Mouse (Mus musculus): ENCODE results near the gene Alox8. TPM values are rescaled to one million over a fixed set of nuclear protein-coding genes. Genes with fewer than 3 reads are reported as not detected.

Gene Alox8
- polyA plus RNA-seq, 1 experiment from 2014 or later: 0.10 TPM

DNA sequence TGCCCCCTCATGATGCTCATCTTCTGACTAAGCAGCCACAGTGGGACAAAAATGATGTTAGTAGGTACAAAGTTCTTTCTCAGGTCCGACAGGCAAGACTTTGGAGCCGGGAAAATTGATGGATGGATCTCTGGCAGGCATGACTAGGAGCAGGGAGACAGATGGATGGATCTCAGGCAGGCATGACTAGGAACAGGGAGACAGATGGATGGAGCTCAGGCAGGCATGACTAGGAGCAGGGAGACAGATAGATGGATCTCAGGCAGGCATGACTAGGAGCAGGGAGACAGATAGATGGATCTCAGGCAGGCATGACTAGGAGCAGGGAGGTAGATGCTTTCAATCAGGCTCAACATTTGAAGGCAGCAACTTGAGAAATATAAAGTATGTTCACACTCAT lies 13.8 kb upstream of the Alox8 start:
- Histone ChIP-seq H3K9me3 (no peaks in the 10 kb centered on the region), H3K27ac (no peak overlapping the region), H3K27me3 (ENCODE audit: poor library complexity, severe bottlenecking) (no peaks in the 10 kb centered on the region), H3K4me1 (no peaks in the 10 kb centered on the region), H3K36me3 (replicated peaks) (no peaks in the 10 kb centered on the region), H3K4me3 (no peak overlapping the region)
- WGBS: 67% methylated on average over 2 of the region's 2 CpGs
- DNase-seq (ENCODE audit: extremely low spot score, low spot score): no peak

DNA sequence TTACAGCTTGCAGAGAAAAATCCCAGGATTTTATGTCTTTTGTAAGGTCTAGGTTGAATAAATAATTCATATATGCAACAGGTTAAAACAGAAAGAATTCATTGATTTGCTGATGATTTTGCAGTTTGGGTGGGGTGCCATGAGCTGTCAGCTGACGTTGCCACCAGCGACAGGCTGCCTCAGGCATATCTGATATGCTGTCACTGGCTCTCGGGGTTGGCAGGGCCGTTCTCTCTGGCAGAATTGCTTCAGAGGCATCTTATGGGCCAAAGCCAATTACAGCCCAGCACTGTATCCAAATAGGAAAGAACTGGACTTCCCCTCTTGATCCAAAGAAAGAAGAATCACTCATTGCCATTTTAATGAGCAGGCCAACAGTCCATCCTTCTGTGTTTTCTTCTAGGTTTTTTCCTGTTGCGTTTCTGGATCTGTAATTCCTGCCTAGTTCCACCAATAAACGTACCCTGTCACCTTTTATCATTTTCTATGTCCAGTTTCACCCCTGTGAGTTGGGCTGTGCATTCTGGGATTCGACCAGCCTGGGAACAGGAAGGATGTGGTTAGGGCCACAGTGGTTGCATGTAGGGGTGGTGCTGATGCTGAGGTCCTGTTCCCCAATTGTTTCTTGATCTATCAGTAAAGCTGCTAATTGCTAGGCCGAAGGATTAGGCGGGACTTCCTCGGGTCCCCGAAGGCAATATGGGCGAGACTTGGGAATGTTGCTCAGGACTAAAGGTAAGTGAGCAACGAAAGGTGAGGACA lies 5.0 kb upstream of the Alox8 start:
- Histone ChIP-seq H3K27me3 (ENCODE audit: poor library complexity, severe bottlenecking) (peaks cover 17% of the 10 kb centered on the region), H3K4me1 (peaks cover under 1% of the 10 kb centered on the region), H3K27ac (no peak overlapping the region), H3K36me3 (replicated peaks) (no peaks in the 10 kb centered on the region), H3K9me3 (no peaks in the 10 kb centered on the region), H3K4me3 (no peak overlapping the region)
- WGBS: 84% methylated on average over 13 of the region's 13 CpGs
- no peak for DNase-seq (ENCODE audit: extremely low spot score, low spot score)

DNA sequence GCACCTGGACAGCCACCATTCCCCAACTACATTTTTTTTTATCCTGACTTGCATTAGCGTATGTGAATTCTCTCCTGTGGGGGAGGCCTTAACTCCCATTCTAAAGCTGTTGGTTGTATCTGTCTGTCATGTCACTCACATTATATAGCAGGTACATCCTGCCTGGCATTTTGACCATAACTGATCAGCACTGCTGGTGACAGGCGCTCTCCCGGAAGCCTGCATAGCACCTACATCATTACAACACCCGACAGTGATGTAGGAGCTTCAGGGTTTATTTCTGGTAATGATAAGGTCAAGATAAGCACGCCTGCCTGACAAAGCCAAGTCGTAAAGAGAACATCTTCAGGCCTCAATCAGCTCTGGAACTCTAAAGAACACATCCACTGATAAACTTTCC lies 2.6 kb upstream of the Alox8 start:
- no peak for DNase-seq (ENCODE audit: extremely low spot score, low spot score)
- Histone ChIP-seq H3K4me3 (no peak overlapping the region), H3K27ac (no peak overlapping the region), H3K27me3 (ENCODE audit: poor library complexity, severe bottlenecking) (peaks cover 36% of the 10 kb centered on the region), H3K36me3 (replicated peaks) (no peaks in the 10 kb centered on the region), H3K9me3 (no peaks in the 10 kb centered on the region), H3K4me1 (peaks cover 11% of the 10 kb centered on the region)
- 80% methylated on average over 6 of the region's 6 CpGs for WGBS

DNA sequence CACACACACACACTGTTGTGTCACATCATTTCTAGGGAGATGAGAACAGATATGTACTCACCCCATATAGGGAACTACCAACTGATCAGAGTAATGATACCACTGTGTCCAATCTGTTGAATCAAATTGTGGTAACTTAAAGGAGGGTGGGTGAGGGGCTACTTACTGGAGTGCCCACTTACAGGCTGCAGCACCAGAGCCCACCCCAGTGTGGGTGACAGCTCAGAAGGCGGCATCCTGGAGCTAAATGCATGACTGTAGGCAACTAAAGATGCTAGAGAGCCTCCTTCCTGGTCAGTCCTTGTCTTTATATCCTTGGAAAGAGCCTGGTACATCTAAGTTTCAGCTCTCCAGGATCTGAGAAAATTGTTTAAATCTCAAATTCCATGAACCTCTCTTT lies 1.6 kb upstream of the Alox8 start:
- no peak overlapping the region for H3K4me3 ChIP-seq
- no peaks in the 10 kb centered on the region for H3K9me3 ChIP-seq
- WGBS: 82% methylated on average over 1 of the region's 1 CpGs
- no peaks in the 10 kb centered on the region for H3K36me3 ChIP-seq (replicated peaks)
- H3K27me3 ChIP-seq (ENCODE audit: poor library complexity, severe bottlenecking): peaks cover 36% of the 10 kb centered on the region
- no peak overlapping the region for H3K27ac ChIP-seq
- no peak for DNase-seq (ENCODE audit: extremely low spot score, low spot score)
- peaks cover 11% of the 10 kb centered on the region for H3K4me1 ChIP-seq

DNA sequence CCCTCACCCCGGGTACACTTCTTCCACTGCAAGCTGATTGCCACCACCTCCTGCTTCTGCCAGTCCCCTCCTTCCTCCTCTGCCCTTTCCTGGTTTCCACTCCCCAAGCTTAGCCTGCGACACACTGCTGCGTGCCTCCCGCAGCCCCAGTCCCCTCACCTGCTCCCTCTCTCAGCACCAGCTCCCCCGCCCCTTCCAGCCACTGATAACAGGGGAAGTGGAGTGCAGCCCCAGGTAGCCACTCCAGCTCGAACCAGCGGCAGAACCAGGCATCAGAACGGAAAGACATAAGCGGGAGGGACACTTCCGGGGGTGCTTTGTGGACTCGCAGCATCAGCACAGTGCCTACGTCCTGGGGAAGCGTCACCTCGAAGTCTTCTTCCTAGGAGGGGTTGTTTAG lies 449 bp downstream of the Alox8 start:
- Histone ChIP-seq H3K4me3 (peak overlapping the region; percentile 42), H3K4me1 (peaks cover 11% of the 10 kb centered on the region)
- WGBS: under 1% methylated on average over 14 of the region's 14 CpGs

GRCm38 (mm10) chr11:69196766-69197165 lies 877 bp downstream of the Alox8 start:
- 12% methylated on average over 5 of the region's 5 CpGs for WGBS
- Histone ChIP-seq H3K27ac (no peak overlapping the region), H3K4me3 (peak overlapping the region; percentile 42), H3K27me3 (ENCODE audit: poor library complexity, severe bottlenecking) (peaks cover 36% of the 10 kb centered on the region), H3K9me3 (no peaks in the 10 kb centered on the region), H3K36me3 (replicated peaks) (no peaks in the 10 kb centered on the region), H3K4me1 (peaks cover 11% of the 10 kb centered on the region)
- no peak for DNase-seq (ENCODE audit: extremely low spot score, low spot score)

More for the DNA sequence above, 449 bp downstream of the Alox8 start:
- Histone ChIP-seq H3K27me3 (ENCODE audit: poor library complexity, severe bottlenecking) (peaks cover 36% of the 10 kb centered on the region), H3K36me3 (replicated peaks) (no peaks in the 10 kb centered on the region), H3K27ac (no peak overlapping the region), H3K9me3 (no peaks in the 10 kb centered on the region)
- DNase-seq (ENCODE audit: extremely low spot score, low spot score): no peak

GRCm38 (mm10) chr11:69192840-69193239 lies 4.8 kb downstream of the Alox8 start:
- Histone ChIP-seq H3K27ac (no peak overlapping the region), H3K27me3 (ENCODE audit: poor library complexity, severe bottlenecking) (peaks cover 25% of the 10 kb centered on the region), H3K9me3 (no peaks in the 10 kb centered on the region), H3K36me3 (replicated peaks) (no peaks in the 10 kb centered on the region), H3K4me1 (peaks cover 11% of the 10 kb centered on the region), H3K4me3 (no peak overlapping the region)
- peak; percentile 39 for DNase-seq (ENCODE audit: extremely low spot score, low spot score)
- WGBS: 6% methylated on average over 1 of the region's 1 CpGs

DNA sequence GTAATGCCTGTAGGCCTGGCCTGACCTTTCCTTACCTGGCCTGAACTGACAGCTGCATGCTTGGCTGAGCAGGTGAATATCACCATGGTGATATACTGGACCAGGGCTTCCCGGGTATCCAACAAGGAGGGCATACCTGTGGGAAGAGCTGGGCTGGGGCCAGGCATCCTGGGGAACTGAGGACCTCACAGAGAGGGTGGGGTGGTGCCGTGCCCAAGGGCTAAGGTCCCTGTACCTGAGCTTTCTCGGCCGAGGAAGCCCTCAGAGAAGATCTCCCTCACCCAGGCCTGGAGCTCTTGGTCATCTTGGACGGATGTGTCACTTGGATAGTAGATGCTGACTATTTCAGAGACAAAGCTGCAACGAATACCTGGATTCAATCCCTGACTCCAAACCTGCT lies 11.7 kb downstream of the Alox8 start:
- no peak for DNase-seq (ENCODE audit: extremely low spot score, low spot score)

GRCm38 (mm10) chr11:69185031-69185430 lies 12.6 kb downstream of the Alox8 start:
- H3K27ac ChIP-seq: no peak overlapping the region
- no peak for DNase-seq (ENCODE audit: extremely low spot score, low spot score)
- H3K4me3 ChIP-seq: no peak overlapping the region
- WGBS: 91% methylated on average over 5 of the region's 5 CpGs
- H3K36me3 ChIP-seq (replicated peaks): no peaks in the 10 kb centered on the region
- H3K9me3 ChIP-seq: no peaks in the 10 kb centered on the region
- no peaks in the 10 kb centered on the region for H3K27me3 ChIP-seq (ENCODE audit: poor library complexity, severe bottlenecking)
- 0 out of 2 replicates have a peak, but pooled peaks cover 3% of the 10 kb centered on the region for H3K4me1 ChIP-seq

More for the DNA sequence above, 11.7 kb downstream of the Alox8 start:
- H3K4me1 ChIP-seq: 0 out of 2 replicates have a peak, but pooled peaks cover 3% of the 10 kb centered on the region
- H3K4me3 ChIP-seq: no peak overlapping the region
- no peak overlapping the region for H3K27ac ChIP-seq
- 86% methylated on average over 6 of the region's 6 CpGs for WGBS
- H3K36me3 ChIP-seq (replicated peaks): no peaks in the 10 kb centered on the region
- H3K9me3 ChIP-seq: no peaks in the 10 kb centered on the region
- no peaks in the 10 kb centered on the region for H3K27me3 ChIP-seq (ENCODE audit: poor library complexity, severe bottlenecking)

DNA sequence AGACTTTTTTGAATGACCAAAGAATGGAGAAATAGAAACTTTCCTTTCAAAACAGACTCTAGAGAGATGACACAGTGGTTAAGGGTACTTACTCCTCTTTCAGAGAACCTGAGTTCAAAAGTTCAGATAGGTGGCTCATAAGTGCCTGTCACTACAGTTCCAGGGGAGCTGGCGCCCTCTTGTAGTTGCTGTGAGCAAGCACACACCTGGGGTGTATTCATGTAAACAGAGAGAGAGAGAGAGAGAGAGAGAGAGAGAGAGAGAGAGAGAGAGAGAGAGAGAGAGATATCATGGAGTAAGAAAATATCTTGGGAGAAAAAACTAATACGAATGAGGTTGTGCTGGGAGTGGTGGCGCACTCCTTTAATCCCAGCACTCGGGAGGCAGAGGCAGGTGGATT lies 17.5 kb downstream of the Alox8 start:
- H3K4me3 ChIP-seq: no peak overlapping the region
- no peak for DNase-seq (ENCODE audit: extremely low spot score, low spot score)
- H3K4me1 ChIP-seq: 0 out of 2 replicates have a peak, but pooled peaks cover 4% of the 10 kb centered on the region
- no peaks in the 10 kb centered on the region for H3K9me3 ChIP-seq
- H3K27ac ChIP-seq: no peak overlapping the region
- WGBS: 82% methylated on average over 4 of the region's 4 CpGs
- no peaks in the 10 kb centered on the region for H3K36me3 ChIP-seq (replicated peaks)
- H3K27me3 ChIP-seq (ENCODE audit: poor library complexity, severe bottlenecking): no peaks in the 10 kb centered on the region

- Histone ChIP-seq H3K36me3 (replicated peaks) (no peaks in the 10 kb centered on the region), H3K9me3 (no peaks in the 10 kb centered on the region), H3K27me3 (ENCODE audit: poor library complexity, severe bottlenecking) (no peaks in the 10 kb centered on the region), H3K4me1 (0 out of 2 replicates have a peak, but pooled peaks cover 9% of the 10 kb centered on the region), H3K27ac (no peak overlapping the region), H3K4me3 (no peak overlapping the region)
- DNase-seq (ENCODE audit: extremely low spot score, low spot score): no peak
- 56% methylated on average over 3 of the region's 3 CpGs for WGBS
Observed at GRCm38 (mm10) chr11:69179512-69179911, 18.1 kb downstream of the Alox8 start.

GRCm38 (mm10) chr11:69178525-69178924 lies 19.1 kb downstream of the Alox8 start:
- H3K4me3 ChIP-seq: no peak overlapping the region
- no peak overlapping the region for H3K27ac ChIP-seq
- WGBS: 84% methylated on average over 3 of the region's 3 CpGs
- no peak for DNase-seq (ENCODE audit: extremely low spot score, low spot score)
- 0 out of 2 replicates have a peak, but pooled peaks cover 9% of the 10 kb centered on the region for H3K4me1 ChIP-seq
- H3K36me3 ChIP-seq (replicated peaks): no peaks in the 10 kb centered on the region
- no peaks in the 10 kb centered on the region for H3K9me3 ChIP-seq
- H3K27me3 ChIP-seq (ENCODE audit: poor library complexity, severe bottlenecking): no peaks in the 10 kb centered on the region

- no peak overlapping the region for H3K4me3 ChIP-seq
- H3K27me3 ChIP-seq (ENCODE audit: poor library complexity, severe bottlenecking): no peaks in the 10 kb centered on the region
- H3K36me3 ChIP-seq (replicated peaks): no peaks in the 10 kb centered on the region
- H3K9me3 ChIP-seq: no peaks in the 10 kb centered on the region
- no peak overlapping the region for H3K27ac ChIP-seq
- H3K4me1 ChIP-seq: 0 out of 2 replicates have a peak, but pooled peaks cover 7% of the 10 kb centered on the region
- DNase-seq (ENCODE audit: extremely low spot score, low spot score): no peak
- WGBS: 94% methylated on average over 7 of the region's 7 CpGs
Observed at GRCm38 (mm10) chr11:69174722-69175121, 22.9 kb downstream of the Alox8 start.

Data from forebrain, embryonic 10.5 days (tissue).